Mouse (Mus musculus): Measurements from ENCODE around the gene BC107364.
"Not testable (repeated sequence)": the region's sequence is repeated elsewhere in the genome, so short reads cannot be mapped to it uniquely, and the experiment has no call there.

Gene BC107364

GRCm38 (mm10) chr3:96452262-96452661 is at the start of gene BC107364:
Gene BC107364 (minus strand): TSS chr3:96452306.
- DNase-seq (ENCODE audit: low spot score): not testable (repeated sequence)

DNA sequence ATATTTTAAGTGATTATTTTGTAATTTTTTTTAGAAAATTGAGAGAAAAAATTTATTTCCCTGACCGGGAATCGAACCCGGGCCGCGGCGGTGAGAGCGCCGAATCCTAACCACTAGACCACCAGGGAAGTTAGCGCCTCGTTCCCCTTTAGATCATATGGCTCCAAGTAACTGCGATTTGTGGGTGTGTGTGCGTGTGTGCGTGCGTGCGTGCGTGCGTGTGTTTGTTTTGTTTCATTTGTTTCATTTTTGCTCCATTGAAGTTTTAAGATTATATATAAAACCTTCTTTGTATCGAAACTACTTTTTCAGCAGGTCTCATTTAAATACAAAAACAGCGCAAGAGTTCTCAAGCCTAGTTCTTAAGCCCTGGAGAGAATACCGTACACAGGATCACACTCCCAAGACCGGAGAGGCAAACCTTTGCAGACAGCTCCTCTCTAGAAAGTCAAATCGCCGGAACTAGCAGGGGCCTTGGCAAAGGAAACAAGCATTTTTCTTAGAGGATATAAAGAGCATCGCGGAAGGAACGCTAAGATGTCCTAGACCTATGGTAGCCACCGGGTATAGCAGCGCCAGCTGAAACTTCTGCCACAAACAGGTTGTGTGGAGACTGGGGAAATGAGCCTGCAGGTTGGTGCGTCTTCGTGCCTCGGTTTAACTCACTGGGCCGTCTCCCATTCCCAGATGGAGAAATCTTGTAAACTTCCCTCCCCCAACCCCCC is 49.4 kb upstream of the BC107364 start:
- peak; percentile 59 for DNase-seq (ENCODE audit: low spot score)

DNA sequence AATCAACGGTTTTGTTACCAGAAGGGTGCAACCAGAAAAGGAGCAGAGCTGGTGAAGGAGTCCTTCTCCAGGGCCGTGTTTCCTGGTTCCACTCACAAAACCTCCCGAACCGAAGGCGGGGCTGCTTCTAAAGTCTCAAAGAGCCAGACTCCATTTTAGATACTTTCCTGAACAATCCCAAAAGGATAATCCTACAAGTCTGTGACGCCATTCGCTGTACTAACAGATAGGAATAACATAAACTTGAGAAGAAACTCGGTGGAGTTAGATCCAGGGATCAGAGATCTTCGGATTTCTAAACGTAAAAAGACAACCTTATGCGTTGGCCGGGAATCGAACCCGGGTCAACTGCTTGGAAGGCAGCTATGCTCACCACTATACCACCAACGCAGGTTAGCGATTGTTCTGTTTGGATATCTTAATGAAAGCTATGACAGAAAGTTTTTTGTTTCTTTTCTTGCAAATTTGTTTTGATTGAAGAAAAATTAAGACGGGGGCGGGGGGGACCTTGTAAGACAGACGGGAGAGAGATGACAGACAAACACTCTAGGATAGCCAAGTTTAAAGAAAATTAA is 48.7 kb upstream of the BC107364 start:
- peak; percentile 73 for DNase-seq (ENCODE audit: low spot score)

DNA sequence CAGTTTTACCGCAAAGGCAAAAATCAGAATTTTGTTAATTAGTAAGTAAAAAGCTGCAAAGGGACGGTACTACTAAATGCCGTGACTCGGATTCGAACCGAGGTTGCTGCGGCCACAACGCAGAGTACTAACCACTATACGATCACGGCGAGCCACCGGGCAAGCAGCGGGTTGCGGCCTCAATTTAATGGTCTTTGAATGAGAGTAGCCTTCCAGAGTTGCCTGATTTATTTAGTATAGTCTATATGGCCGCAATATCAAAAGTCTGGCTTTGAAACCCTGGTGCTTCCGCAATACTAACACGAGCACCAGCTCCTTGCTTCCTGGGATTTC is 48.1 kb upstream of the BC107364 start:
- peak; percentile 87 for DNase-seq (ENCODE audit: low spot score)

GRCm38 (mm10) chr3:96499481-96500288 is 47.6 kb upstream of the BC107364 start:
- peak; percentile 50 for DNase-seq (ENCODE audit: low spot score)

- no peak for DNase-seq (ENCODE audit: low spot score)
Measured at GRCm38 (mm10) chr3:96498476-96499245, 46.6 kb upstream of the BC107364 start.

- DNase-seq (ENCODE audit: low spot score): peak; percentile 39
Measured at GRCm38 (mm10) chr3:96497451-96498028, 45.4 kb upstream of the BC107364 start.

DNA sequence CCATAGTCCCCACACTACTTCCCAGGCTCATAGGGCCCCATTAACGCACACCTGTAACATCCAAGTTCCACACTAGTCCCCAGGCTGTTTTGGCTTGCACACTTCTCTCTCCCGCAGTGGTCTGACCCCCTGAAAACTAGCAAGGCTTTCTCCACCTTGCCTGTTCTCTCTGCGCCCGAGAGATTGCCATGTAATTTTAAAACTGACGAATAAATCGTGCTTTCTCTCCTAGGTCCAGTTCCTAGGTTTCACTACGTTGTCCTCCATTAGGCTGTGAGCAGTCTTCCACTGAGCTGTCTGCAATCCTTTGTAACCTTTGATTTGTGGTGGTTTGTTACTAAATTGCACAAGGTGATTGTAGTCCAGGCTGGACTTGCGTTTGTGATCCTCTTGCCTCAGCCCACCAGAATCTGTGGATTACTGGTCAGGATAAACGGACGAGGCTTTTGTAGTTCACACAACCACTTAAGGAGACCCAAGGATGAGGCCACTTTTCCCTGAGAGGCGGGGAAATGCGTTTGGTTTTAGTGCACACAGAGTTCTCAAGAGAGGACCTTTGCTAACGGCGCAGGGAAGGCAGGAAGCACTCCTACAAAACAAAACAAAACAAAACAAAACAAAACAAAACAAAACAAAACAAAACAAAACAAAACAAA is 44.6 kb upstream of the BC107364 start:
- DNase-seq (ENCODE audit: low spot score): not testable (repeated sequence)

- no peak for DNase-seq (ENCODE audit: low spot score)
Measured at GRCm38 (mm10) chr3:96496216-96496615, 44.1 kb upstream of the BC107364 start.

GRCm38 (mm10) chr3:96495490-96496210 is 43.5 kb upstream of the BC107364 start:
- DNase-seq (ENCODE audit: low spot score): no peak

- DNase-seq (ENCODE audit: low spot score): no peak
Measured at GRCm38 (mm10) chr3:96494912-96495311, 42.8 kb upstream of the BC107364 start.

DNA sequence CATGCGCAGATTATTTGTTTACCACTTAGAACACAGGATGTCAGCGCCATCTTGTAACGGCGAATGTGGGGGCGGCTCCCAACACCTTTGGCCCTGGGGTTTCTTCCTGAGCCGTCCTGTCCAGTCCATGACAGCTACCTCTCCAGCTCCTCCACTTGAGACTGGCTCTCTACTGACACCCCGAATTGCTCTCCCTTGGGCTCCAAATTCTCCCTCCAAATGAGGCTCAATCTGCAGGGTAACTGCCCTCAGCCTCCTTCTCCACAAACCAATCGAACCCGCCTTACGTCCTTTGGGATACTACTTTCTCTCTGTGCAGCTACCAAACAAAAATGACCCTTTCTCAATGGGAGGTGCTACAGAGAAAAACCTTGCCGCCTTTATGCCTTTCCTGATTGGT is 42.4 kb upstream of the BC107364 start:
- not testable (repeated sequence) for DNase-seq (ENCODE audit: low spot score)

GRCm38 (mm10) chr3:96489636-96490035 is 37.5 kb upstream of the BC107364 start:
- not testable (repeated sequence) for DNase-seq (ENCODE audit: low spot score)

DNA sequence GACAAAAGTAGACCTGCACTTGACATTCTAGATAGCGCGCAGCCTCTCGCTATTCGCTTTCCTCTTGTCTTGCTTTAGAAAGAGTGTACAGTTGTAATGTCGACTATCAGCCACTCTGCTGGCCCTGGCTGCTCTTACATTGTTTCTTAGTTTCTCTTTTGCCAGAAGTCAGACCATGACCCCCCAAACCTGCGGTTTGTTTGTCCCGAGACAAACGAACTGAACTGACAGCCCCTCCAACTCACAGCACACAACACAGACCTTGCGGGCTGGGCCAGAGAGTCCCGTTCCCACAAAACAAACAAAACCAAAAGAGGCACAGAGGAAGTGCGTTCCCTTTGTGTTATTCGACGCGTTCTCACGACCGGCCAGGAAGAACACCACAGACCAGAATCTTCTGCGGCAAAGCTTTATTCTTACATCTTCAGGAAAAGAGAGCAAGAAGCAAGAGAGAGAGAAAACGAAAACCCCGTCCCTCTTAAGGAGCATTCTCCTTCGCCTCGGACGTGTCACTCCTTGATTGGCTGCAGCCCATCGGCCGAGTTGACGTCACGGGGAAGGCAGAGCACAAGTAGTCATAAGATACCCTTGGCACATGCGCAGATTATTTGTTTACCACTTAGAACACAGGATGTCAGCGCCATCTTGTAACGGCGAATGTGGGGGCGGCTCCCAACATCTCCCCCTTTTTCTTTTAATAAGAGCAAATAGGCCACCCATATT is 37.0 kb upstream of the BC107364 start:
- not testable (repeated sequence) for DNase-seq (ENCODE audit: low spot score)

DNA sequence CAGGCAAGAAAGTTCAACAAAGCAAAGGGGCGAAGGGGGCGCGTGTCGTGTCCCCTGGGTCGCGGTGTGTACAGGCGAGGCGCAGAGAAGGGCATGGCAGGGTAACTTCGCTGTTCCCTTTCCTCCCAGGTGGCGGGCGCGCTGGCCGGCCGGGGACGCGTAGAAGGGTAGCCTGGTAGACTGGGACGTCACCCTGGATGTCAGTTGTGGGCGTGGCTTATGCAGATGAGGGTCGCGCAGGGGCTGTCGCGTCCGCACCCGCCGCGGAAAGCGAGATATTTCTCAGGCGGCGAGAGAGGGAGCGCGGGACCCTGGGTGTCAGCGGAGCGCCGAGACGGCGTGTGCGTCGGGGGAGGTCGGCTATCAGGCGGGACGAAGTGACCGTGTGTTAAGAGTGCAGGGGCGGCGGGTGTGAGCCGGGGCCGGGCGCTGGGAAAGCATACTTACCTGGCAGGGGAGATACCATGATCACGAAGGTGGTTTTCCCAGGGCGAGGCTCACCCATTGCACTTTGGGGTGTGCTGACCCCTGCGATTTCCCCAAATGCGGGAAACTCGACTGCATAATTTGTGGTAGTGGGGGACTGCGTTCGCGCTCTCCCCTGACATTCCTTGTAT is 36.3 kb upstream of the BC107364 start:
- DNase-seq (ENCODE audit: low spot score): not testable (repeated sequence)

GRCm38 (mm10) chr3:96487596-96488289 is 35.6 kb upstream of the BC107364 start:
- no peak for DNase-seq (ENCODE audit: low spot score)

DNA sequence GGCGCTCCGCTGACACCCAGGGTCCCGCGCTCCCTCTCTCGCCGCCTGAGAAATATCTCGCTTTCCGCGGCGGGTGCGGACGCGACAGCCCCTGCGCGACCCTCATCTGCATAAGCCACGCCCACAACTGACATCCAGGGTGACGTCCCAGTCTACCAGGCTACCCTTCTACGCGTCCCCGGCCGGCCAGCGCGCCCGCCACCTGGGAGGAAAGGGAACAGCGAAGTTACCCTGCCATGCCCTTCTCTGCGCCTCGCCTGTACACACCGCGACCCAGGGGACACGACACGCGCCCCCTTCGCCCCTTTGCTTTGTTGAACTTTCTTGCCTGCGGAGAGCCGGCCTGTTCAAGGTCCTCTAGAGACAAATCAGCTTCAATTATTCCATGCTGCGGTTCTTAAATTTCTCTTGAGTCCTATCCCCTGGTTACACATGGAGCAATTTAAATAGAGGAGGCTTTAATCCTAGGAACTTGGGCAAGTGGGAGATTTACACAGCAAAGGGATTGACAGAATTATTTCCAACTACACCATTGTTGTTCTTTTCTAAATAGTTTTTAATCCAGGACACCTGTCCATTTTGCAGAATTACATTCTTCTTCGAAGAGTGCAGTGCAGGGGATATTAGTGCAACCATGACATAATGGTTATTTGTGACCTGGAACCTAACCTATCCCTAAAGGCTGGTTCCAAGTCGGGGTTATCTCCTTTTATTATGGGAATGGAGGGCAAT is 34.9 kb upstream of the BC107364 start:
- not testable (repeated sequence) for DNase-seq (ENCODE audit: low spot score)
